Mouse (Mus musculus) MEL-GATA-1-ER (cell line): ENCODE data around the gene Haus4.
A peak's percentile ranks its signal among the peaks of the same experiment; 100 is the strongest.

Source experiments
- DNase-seq: peaks from one replicate; pipeline ENCODE4 v3.0.0-alpha.2; 2012; ENCODE audit warnings: low read depth; ENCODE audit errors: extremely low read depth

The Haus4 gene

GRCm38 (mm10) chr14:54496706-54497105, 57.7 kb downstream of the Haus4 start:
- no peak for DNase-seq

- DNase-seq = peak; percentile 46
Observed at GRCm38 (mm10) chr14:54494234-54494633, 60.2 kb downstream of the Haus4 start.

- DNase-seq = no peak
Observed at GRCm38 (mm10) chr14:54493236-54493635, 61.2 kb downstream of the Haus4 start.

- peak; percentile 38 for DNase-seq
Observed at GRCm38 (mm10) chr14:54492345-54493131, 61.9 kb downstream of the Haus4 start.
